Mouse (Mus musculus) monocyte, adult 2 months (primary cell): ENCODE results near the gene Zfhx3.

Source experiments
- DNase-seq, 2 experiments: peaks; one replicate each; pipeline ENCODE4 v3.0.0; 2022; ENCODE audit warnings: low spot score in 2 of 2, low read depth in 1 of 2

Zfhx3 gene

DNA sequence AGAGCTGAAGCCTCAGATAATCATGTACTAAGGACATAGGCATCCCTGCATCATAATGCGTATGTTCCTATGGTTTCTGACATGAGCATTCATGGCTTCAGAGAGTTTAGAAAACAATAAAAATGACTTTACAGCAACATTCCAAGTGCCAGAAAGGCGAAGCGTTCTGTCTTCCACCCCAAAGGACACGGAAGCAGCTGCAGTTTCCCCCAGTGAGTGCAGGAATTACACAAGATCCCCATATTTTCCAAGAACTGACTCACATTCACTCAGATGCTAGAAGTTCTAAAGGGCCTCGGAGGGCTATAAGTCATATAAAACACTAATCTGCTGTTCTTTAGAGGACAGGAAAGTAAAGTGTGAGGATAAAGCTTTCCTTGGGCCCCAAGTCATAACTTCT, 75.3 kb downstream of the Zfhx3 start:
- no peak for DNase-seq

DNA sequence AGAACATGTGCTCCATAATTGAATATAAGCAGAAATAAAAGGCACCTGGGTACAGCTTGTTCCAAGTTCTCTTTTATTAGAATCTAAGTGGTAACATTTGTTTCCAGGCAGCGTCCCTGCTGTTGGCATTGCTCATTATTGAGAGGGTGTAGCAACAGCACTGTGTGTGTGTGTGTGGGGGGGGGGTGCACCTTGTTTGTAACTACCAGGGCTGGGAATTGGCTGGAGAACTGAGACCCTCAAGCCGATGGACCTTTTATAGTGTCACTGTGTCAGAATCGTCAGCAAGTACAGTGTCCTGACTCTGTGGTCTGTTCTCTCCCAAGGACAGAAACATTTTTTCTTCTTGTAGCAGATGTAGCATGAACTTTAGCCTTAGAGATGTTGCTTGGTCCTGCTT, 77.2 kb downstream of the Zfhx3 start:
- DNase-seq: no peak

- no peak for DNase-seq
Observed at GRCm38 (mm10) chr8:108022404-108022803, 80.0 kb downstream of the Zfhx3 start.

- DNase-seq: no peak
Observed at GRCm38 (mm10) chr8:108024331-108024730, 81.9 kb downstream of the Zfhx3 start.

DNA sequence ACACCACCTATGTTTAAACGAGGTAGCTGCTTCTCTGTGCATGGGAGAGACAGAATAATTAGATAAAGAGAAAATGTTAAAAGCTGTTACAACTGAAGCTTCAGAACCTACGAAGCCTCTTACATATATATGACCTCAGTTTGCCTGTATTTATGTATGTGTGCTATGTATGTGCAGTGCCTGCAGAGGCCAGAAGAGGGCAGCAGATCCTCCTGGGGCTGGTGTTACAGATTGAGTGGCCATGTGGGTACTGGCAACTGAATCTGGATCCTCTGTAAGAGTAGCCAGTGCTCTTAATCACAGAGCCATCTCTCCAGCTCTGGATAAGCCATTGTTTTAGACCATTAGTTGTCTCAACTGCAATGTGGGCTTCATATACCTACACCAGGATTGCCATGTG, 82.8 kb downstream of the Zfhx3 start:
- DNase-seq: no peak

DNA sequence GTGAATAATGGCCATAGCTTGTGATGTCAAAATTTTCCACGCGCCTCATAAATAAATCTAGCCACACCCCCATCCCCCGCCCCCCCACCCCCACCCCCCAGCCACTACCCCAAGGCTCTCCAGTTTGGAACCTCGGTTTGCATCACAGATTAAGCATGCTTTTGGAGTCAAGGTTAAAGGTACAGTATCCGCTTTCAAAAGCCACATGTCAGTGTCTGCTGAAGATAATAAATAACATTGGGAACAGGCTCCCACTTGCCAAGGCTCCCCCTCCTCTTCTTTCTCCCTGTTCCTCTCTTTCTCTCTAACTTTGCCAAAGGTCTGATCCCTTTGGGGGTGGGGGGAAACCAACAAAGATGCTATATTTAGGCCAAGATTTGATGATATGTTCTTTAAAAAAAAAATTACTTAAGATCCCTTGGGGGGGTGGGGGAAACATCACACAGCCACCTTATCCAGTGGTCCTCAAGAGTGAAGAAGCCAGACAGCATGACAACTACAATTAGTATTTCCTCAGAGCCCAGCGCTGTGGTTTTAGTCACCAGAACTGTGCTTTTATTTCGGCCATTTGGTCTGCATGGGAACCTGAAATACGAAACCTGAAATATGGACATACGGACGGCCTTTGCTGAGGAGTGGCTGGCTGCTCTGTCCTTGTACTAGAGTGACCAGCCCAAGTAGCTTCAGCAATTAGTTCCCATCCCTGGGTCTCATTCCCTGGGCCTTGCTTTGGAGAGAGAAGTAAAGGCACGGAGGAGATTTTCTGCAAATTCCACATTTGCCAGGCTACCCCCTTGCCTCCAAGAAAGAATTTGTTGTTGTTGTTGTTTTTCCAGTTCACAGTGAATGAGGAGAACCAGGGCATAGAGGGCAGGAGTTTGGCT, 84.4 kb downstream of the Zfhx3 start:
- no peak for DNase-seq

DNA sequence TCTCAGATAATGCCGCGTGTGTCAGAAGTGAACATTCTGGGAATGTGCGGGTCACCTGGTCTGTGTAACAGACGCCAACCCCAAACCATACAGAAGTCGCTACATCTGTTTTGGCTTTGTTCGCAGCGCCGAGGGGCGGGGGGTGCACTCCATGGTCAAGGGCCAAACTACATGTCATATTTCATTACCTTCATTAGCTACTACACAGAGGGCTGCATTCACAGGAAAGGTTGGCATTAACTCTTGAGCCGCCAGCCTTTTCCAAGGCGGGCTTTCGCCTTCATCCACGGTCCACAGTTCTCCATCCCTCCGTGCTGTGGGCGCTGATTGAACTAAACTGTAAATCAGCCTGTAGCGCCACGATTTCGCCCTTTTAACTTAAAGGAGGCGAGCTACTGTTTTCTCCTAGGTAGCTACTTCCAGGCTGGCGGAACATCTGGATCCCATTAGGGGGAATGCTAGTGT, 85.1 kb downstream of the Zfhx3 start:
- DNase-seq: no peak

- DNase-seq: no peak
Observed at GRCm38 (mm10) chr8:108028440-108028839, 86.0 kb downstream of the Zfhx3 start.

DNA sequence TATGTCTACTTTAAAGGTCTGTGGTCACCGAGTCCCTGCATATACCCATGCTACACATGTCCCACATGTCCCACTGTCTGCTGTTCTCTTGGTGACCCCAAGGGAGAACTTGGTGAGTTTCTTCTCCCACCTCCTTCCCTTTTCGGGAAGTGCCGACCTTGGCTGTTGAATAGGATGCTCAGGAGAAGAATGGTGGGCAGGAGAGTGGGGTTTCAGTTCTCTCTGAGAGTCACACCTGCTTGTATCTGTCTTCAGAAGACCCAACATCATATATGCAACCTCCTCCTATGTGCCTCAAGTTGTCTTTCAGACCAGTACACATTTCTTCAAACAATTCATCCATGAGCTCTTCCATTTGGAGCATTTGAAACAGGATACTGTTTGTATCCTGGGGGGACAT, 88.7 kb downstream of the Zfhx3 start:
- no peak for DNase-seq

GRCm38 (mm10) chr8:108034070-108034469, 91.6 kb downstream of the Zfhx3 start:
- DNase-seq: no peak

DNA sequence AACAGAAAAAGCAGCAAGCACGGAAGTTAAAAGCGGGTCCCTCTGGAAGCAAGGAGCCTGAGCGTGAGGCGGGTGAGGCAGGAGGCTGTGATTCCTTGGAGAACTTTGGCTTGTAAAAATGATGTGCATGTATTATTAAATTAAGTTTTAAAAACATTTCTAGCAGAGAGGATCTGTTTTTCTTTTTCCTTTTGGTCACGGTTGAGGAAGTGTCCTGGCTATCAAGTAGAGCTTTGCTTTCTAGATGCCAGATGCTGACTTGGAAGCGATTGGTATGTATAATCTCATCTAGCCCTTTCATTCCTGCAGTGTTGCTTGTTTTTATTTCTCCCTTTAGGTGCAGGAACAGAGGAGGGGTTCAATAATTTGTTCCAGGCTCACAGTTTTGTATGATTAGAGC, 92.3 kb downstream of the Zfhx3 start:
- no peak for DNase-seq

DNA sequence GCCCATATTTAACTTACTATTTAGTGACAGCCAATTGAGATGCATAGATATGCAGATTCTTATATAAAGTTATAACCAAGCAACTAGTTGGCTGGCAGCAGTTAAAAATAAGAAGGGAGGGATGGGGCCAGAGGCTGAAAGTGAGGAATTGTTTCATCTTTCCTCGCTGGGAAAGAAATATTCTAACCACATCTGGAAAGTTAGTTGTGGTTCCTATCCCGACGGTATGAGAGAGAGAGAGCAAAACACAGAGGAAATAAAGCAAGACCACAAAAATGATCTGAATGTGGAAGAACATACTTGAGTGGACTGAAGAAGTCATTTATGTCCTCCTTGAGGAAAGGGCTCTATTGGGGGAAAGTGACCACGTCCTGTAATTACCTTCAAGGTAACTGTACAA, 101.2 kb downstream of the Zfhx3 start:
- no peak for DNase-seq

DNA sequence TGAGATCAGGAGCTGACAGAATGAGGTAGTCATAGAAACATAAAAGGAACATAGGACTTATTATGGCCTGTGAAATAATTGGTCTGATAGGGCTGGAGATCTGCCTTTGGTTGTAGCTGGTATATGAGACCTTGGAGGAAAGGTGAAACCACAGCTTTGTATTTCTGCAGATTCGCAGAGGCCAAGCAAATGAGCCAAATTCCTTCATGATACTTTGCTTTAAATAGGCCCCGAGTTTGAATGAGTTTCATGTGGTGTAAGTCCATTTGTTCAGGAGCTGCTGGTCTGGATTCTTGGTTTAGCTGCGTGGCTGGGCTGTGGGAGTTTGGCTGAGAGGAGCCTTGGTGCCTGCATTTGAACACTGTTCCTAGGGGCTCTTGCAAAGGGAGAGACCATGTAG, 101.7 kb downstream of the Zfhx3 start:
- DNase-seq: no peak

- no peak for DNase-seq
Observed at GRCm38 (mm10) chr8:108056241-108056640, 113.8 kb downstream of the Zfhx3 start.

DNA sequence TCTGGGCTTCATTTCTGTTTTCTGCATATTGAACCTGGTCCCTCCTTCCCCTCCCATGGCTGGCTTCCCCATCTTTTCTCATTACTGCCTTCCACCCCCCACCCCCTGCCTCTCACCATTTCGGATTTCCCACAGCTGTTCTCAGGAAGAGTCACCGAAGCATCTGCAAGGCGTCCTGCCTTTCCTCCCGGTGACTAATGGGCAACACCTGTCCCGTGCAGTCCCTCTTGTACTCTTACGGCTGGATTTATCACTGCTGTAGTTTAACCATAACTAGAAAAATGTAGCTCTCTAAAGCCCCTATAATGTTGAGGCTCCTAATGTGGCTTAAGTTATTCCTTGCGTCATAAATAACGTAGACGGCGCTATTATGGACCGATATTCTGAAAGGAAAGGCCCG, 119.5 kb downstream of the Zfhx3 start:
- DNase-seq: no peak

GRCm38 (mm10) chr8:108067111-108067510, 124.7 kb downstream of the Zfhx3 start:
- no peak for DNase-seq

DNA sequence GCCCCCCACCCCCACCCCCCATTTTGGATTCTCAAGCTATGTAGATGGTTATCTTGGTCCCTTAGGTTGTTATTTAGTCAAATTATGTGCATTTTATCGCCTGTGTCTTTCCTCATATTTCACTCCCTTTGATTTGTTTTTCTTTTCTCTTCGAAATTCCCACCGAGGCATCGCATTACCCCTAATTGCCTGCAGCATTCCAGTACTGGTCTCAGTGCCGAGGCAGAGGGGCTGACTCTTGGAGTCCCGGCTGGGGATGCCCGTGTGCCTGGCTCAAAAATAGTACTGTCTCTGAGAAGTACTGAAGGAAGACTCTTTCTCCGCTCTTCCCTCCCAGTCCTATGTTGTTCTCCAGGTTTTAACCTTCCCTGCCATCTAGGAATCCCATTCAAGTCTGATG, 125.8 kb downstream of the Zfhx3 start:
- no peak for DNase-seq

DNA sequence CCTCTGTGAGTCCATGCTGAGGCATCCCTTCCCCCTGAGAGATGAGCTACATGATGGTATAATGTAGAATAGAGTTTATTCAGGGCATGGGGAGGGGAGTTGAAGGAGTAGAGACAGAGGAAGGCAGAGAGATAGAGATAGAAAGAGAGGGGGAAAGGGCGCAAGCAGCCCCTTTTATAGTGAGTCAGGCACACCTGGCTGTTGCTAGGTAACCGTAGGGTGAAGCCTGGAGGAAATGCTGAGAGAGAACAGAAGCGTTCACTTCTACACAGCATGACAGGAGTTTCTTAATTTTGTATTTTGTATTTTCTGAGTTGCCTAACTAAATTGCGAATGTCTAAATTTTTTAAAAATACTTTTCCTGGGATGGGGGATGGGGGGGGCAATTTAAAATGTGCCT, 128.0 kb downstream of the Zfhx3 start:
- DNase-seq: no peak

- DNase-seq: no peak
Observed at GRCm38 (mm10) chr8:108072126-108072746, 129.8 kb downstream of the Zfhx3 start.

DNA sequence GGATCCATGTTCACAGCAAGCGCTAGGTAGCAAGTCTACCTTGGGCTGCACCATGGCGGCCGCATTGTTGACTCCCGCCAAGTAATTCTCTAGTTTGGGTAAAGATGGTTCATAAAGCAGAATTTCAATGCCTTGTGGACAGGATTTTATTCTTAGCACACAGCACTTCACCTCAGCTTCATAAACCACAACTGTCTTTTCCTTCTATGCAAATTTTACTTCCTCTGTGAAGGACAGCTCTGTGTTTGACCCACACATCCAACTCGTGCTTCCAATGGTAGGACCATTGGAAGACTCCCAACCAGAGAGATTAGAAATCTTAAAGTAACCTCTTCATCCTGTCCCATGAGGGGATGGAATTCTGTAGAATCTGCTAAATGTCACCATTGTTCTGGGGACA, 130.4 kb downstream of the Zfhx3 start:
- DNase-seq: no peak

DNA sequence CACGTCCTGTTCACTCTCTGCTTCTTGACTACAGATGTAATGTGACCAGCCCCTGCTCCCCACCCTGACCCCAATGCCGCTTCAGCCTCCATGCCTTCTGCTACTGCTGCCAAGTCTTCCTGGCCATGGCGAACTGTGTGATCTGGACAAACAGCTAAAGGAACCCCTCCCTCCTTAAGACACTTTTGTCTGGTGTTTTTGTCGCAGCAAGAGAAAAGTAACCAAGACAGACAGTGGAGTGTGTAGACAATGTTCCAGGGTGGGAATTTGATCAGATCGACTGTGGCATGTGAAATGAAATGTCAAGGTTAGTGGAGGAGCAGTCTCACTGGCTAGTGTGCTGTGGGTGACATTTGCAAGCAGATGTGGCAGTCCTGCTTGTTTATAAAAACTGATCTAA, 132.7 kb downstream of the Zfhx3 start:
- DNase-seq: no peak

DNA sequence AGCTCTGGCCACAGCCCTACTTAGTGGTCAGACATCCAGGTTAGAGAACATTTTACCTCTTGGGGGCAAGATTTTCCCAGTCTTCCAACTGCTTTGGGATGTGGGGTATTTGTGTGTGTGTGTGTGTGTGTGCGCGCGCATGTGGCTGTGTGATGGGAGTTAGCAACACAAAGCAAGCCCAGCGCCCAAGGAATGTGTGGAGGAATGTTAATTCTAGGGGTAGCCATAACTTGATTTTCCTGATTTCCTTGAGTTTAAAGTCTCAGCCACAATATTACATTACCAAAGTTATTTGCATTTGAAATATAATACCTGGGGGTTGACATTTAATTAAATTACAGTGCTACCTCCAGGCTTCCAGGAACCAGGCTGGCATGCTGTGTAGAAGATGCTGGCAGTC, 136.3 kb downstream of the Zfhx3 start:
- no peak for DNase-seq

DNA sequence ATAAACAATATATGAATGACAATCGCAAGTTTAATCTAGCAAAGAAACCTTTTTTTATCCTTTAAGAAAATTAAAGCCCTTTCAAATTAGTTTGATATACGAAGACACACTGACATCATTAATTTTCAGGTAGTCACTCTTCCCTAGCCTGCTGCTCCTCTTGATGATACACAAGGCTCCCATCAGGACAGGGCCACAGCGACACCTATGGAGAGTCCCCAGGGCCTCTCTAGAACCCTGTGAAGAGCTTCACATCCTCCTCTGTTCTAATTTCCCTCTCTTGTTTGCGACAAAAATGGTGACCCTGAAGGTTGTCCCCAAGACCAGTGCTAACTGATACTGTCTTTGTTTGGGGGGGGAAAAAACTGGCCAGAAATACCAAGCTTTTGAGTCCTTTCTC, 144.5 kb downstream of the Zfhx3 start:
- DNase-seq: no peak
